Mouse (Mus musculus) limb, embryonic 10.5 days (tissue): Measurements from ENCODE around the gene Galnt4. TPM values are rescaled to one million over a fixed set of nuclear protein-coding genes. Genes with fewer than 3 reads are reported as not detected.
"Not testable (repeated sequence)": the region's sequence is repeated elsewhere in the genome, so short reads cannot be mapped to it uniquely, and the experiment has no call there.

Source experiments
- DNase-seq: peaks from one replicate; pipeline ENCODE4 v3.0.0-alpha.2; 2017; ENCODE audit warnings: low spot score
- H3K27ac ChIP-seq: fragments of 300-500 bp; sonication (generic); 2 replicates; pipeline ENCODE4 v1.5.1; 2016; ENCODE audit warnings: mild to moderate bottlenecking
- H3K27me3 ChIP-seq: fragments of 300-500 bp; sonication (generic); 2 replicates; pipeline ENCODE4 v1.6.1; 2016; ENCODE audit warnings: low read depth, mild to moderate bottlenecking; ENCODE audit not compliant: poor library complexity, severe bottlenecking
- H3K36me3 ChIP-seq: fragments of 300-500 bp; sonication (generic); 2 replicates; pipeline ENCODE4 v1.6.1; 2016; ENCODE audit warnings: mild to moderate bottlenecking, moderate library complexity
- H3K4me1 ChIP-seq: fragments of 300-500 bp; sonication (generic); 2 replicates; pipeline ENCODE4 v1.6.1; 2016
- H3K4me3 ChIP-seq: fragments of 300-500 bp; sonication (generic); 2 replicates; pipeline ENCODE4 v1.5.1; 2016; ENCODE audit warnings: mild to moderate bottlenecking, moderate library complexity
- H3K9me3 ChIP-seq: fragments of 300-500 bp; sonication (generic); replicated peaks from 2 replicates; pipeline ENCODE4 v1.6.1; 2016; ENCODE audit warnings: mild to moderate bottlenecking
- WGBS: fragments of 180-500 bp; shearing (Covaris S2); methylation state at CpG from one replicate; pipeline ENCODE4 v1.1.7; 2016; 5-methylcytosine and 5-hydroxymethylcytosine counted together
- polyA plus RNA-seq: library from polyadenylated mRNA; unstranded; fragments of >200 nt; fragmentation: Nextera tagmentation; extraction: Ambion mirVana; gene quantifications from 2 replicates; pipeline ENCODE4 v1.2.1, GENCODE M21; 2016

Galnt4 gene
- polyA plus RNA-seq, 1 experiment from 2014 or later: 5.7 TPM

DNA sequence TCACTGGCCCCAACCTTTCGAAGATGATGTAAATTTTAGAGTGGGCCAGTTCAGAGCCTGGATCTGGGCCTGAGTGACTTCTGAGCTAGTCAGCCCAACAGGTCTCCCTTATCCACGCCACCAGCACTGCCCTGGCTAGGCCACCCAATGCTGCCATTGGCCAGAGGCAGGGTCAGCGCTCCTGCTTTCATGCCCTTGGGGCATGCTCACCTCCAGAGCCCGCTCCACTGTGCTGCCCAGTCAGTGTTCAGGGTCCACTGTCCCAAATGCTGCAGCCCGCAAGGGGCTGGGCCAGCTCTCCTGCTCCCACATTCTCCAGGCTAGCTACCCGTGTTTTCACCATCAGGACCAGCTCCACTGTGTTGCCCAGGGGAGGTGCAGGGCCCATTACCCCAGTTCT is 42.1 kb downstream of the Galnt4 start:
- Histone ChIP-seq H3K4me1 (no peaks in the 10 kb centered on the region), H3K27me3 (no peaks in the 10 kb centered on the region), H3K9me3 (no peaks in the 10 kb centered on the region), H3K4me3 (no peak overlapping the region), H3K27ac (no peak overlapping the region), H3K36me3 (peaks cover 35% of the 10 kb centered on the region)
- 88% methylated on average over 6 of the region's 6 CpGs for WGBS
- DNase-seq: peak; percentile 26

DNA sequence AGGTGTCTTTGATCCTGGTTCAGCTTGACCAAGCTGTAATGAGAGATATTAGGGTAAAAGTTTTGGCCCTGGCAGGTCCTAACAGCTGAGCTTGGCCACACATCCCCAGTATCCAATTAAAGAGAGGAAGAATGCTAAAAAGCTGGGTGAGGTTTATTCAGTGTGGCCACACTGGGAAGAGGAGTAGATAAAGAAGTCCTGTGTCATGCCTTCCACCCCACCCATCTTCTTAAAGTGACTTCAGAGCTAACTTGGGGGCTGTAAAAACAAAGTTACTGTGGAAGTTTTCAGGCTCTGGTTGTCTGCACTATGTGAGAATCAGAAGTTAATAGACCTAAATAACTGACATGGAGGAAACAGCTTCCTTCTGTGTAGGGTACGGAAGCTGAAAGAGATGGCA is 43.6 kb downstream of the Galnt4 start:
- 91% methylated on average over 1 of the region's 1 CpGs for WGBS
- H3K9me3 ChIP-seq: no peaks in the 10 kb centered on the region
- no peaks in the 10 kb centered on the region for H3K4me1 ChIP-seq
- no peaks in the 10 kb centered on the region for H3K27me3 ChIP-seq
- peaks cover 30% of the 10 kb centered on the region for H3K36me3 ChIP-seq
- DNase-seq: no peak
- H3K4me3 ChIP-seq: no peak overlapping the region
- no peak overlapping the region for H3K27ac ChIP-seq

DNA sequence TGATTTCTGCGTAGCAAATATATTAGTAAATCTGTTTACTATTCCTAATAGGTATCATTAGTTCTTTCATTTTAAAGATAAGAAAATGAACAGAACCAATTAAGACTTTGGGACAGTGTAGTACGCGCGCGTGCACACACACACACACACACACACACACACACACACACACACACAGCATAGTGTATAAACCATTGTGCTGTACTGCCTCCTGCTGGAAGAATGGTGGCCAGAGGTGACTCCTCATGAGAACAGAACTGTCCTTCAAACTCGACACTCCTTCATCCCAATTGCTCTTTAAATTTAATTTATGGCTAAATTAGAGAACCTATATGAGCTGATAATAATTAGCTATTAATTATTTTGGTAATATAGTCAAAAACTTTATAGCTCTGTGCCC is 44.1 kb downstream of the Galnt4 start:
- no peaks in the 10 kb centered on the region for H3K27me3 ChIP-seq
- no peak overlapping the region for H3K27ac ChIP-seq
- peak; percentile 25 for DNase-seq
- no peak overlapping the region for H3K4me3 ChIP-seq
- H3K9me3 ChIP-seq: no peaks in the 10 kb centered on the region
- H3K4me1 ChIP-seq: no peaks in the 10 kb centered on the region
- 93% methylated on average over 6 of the region's 6 CpGs for WGBS
- peaks cover 33% of the 10 kb centered on the region for H3K36me3 ChIP-seq

DNA sequence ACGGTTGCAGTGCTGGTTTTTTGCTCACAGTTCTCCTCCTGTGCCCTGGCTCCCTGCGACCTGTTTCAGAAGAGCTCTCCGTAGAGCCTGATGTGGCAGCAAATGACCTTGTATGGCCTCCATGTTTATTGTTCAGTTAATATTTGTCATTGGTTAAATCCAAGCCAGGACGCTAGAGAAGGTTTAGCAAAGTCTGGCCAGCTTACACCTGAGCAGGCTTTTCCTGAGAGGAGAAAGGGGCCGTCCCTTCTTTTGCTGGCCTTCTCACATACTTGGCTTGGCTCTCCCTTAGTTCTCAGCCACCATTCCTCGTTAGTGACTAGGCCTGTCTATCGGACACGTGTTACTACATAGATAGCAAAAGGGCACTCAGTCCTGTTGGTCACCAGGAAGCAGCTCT is 46.7 kb downstream of the Galnt4 start:
- H3K4me3 ChIP-seq: no peak overlapping the region
- H3K27me3 ChIP-seq: no peaks in the 10 kb centered on the region
- H3K27ac ChIP-seq: no peak overlapping the region
- H3K36me3 ChIP-seq: peaks cover 33% of the 10 kb centered on the region
- H3K4me1 ChIP-seq: 0 out of 2 replicates have a peak, but pooled peaks cover 4% of the 10 kb centered on the region
- WGBS: 93% methylated on average over 8 of the region's 8 CpGs
- no peak for DNase-seq
- H3K9me3 ChIP-seq: no peaks in the 10 kb centered on the region

DNA sequence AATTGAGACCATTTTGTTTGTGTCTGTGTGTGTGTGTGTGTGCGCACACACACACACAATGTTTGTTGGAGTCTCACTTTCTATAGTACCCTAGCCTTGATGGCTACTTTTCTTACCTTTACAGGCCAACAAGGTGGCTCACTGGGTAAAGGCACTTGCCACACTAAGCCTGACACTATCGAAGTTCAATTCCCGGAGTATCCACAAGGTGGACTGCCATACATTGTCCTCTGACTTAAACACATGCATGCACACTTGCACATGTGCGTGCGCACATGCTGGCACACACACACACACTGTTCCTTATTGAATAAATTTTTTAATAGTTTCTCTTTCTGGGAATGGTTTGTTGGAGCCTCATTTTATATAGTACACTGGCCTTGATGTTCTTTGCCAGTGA is 48.8 kb downstream of the Galnt4 start:
- WGBS: 96% methylated on average over 5 of the region's 5 CpGs
- DNase-seq: no peak
- H3K9me3 ChIP-seq: no peaks in the 10 kb centered on the region
- no peaks in the 10 kb centered on the region for H3K27me3 ChIP-seq
- peaks cover 37% of the 10 kb centered on the region for H3K36me3 ChIP-seq
- no peak overlapping the region for H3K27ac ChIP-seq
- no peak overlapping the region for H3K4me3 ChIP-seq
- H3K4me1 ChIP-seq: 0 out of 2 replicates have a peak, but pooled peaks cover 4% of the 10 kb centered on the region

DNA sequence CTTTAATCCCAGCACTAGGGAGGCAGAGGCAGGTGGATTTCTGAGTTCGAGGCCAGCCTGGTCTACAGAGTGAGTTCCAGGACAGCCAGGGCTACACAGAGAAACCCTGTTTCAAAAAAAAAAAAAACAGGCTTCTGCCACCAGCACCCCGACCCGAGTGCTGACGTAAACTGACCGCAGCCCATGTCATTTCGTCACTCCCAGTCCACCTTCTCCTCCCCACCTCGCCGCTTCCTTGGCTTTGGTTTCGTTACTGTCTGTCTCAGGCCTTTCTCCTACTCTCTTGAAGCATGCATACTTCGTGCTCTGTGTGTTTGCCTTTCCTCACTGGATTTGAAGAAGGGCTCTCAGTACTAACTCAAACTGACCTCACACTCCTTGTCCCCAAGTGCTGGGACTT is 49.7 kb downstream of the Galnt4 start:
- 96% methylated on average over 10 of the region's 10 CpGs for WGBS
- H3K4me1 ChIP-seq, H3K27me3 ChIP-seq, DNase-seq, H3K27ac ChIP-seq, H3K4me3 ChIP-seq, H3K9me3 ChIP-seq: not testable (repeated sequence)
- peaks cover 37% of the 10 kb centered on the region for H3K36me3 ChIP-seq

DNA sequence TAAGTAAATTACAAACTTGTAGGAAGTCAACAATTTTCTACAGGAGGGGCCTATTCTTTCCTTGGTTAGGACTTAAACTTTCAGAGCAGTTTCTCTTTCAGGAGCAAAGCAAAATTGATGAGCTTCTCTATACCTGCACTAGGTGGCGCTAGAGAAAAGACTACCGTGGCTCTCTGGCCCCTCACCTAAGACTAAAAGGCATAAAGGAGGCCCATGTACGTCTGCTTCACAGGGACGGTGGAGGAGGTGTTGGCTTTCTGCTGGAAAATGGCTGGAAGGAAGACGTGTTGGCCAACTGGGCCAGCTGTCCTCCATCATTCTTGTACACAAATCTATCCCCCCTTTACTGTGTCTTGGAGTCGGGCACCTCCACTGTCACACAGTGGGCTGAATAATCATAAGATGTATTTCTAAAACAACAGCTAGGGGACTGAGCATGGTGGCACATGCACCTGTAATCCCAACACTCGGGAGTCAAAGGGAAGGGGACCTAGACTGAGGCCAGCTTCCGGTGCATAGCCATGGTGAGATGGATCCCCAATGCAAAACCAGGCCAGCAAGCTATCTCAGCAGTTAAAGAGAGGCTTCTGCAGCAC is 54.1 kb downstream of the Galnt4 start:
- Histone ChIP-seq H3K4me1 (peaks cover 22% of the 10 kb centered on the region), H3K27ac (0 out of 2 replicates have a peak overlapping the region, but pooled peaks have one; percentile 15), H3K36me3 (peaks cover 23% of the 10 kb centered on the region), H3K27me3 (no peaks in the 10 kb centered on the region), H3K9me3 (no peaks in the 10 kb centered on the region), H3K4me3 (no peak overlapping the region)
- peak; percentile 56 for DNase-seq
- WGBS: 42% methylated on average over 8 of the region's 8 CpGs

Other genes starting within 250 kb of the Galnt4 start
- gene Atp2b1, start 193.8 kb upstream of the Galnt4 start, polyA plus RNA-seq: 105 and 110 TPM in 2 replicates
- 39.2 and 39.9 TPM in 2 replicates for gene Poc1b, start 1.1 kb upstream of the Galnt4 start, polyA plus RNA-seq
- gene Phxr2, start 18.2 kb downstream of the Galnt4 start, polyA plus RNA-seq: 0.20 TPM in 1 of 2 replicates, not detected in the other
- 206 and 223 TPM in 2 replicates for gene Dusp6, start 155.1 kb downstream of the Galnt4 start, polyA plus RNA-seq